Mouse (Mus musculus) testis, postnatal 10 days (tissue): ENCODE measurements around the gene Foxred2.

Experiments
- DNase-seq: peaks from one replicate; pipeline ENCODE4 v3.0.0; 2021; ENCODE audit warnings: low spot score

The Foxred2 gene

GRCm38 (mm10) chr15:77956404-77956901 lies at the start of gene Foxred2:
Foxred2 (minus strand) TSS chr15:77956722.
- DNase-seq: peak; percentile 91

DNA sequence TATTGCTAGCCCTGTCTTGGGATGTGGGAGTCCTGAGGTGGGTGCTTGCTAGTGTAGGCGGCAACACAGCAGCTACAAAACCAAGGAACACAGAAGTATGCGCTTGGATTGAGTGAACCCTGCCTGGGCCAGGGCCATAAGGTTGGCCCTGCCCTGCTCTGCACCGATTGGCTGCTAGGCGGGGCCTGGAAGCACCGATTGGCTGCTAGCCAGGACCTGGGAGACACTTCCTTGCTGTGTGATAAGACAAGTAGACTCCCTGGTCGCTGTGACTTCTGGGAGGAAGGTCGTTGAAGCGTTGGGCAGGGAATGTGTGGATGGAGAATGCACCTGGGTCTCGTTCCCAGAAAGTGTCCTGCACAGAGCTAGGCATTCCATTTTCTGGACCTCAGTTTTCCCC lies 47.4 kb upstream of the Foxred2 start:
- DNase-seq: no peak

GRCm38 (mm10) chr15:78001400-78001799 lies 44.9 kb upstream of the Foxred2 start:
- DNase-seq: no peak

DNA sequence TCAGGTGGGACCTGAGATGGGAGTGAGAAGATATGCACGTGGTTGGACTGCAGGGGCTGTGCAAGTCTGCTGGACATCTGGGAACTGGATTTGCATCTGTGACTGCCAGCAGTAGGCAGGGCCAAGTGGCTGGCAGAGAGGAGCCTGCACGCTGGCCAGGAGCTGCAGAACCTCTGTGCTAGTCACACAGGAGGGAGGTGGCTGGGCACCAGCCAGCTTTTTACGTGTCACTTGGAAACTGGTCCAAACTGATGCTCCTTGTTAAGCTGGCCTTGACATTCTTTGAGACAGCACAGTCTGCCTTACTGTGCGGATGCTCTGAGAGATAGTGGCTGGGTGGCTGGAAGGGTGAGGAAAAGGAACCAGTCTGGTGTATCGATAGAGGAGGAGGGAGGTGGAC lies 32.0 kb upstream of the Foxred2 start:
- no peak for DNase-seq

- no peak for DNase-seq
These were observed 26.9 kb upstream of the Foxred2 start for GRCm38 (mm10) chr15:77983391-77983790.

DNA sequence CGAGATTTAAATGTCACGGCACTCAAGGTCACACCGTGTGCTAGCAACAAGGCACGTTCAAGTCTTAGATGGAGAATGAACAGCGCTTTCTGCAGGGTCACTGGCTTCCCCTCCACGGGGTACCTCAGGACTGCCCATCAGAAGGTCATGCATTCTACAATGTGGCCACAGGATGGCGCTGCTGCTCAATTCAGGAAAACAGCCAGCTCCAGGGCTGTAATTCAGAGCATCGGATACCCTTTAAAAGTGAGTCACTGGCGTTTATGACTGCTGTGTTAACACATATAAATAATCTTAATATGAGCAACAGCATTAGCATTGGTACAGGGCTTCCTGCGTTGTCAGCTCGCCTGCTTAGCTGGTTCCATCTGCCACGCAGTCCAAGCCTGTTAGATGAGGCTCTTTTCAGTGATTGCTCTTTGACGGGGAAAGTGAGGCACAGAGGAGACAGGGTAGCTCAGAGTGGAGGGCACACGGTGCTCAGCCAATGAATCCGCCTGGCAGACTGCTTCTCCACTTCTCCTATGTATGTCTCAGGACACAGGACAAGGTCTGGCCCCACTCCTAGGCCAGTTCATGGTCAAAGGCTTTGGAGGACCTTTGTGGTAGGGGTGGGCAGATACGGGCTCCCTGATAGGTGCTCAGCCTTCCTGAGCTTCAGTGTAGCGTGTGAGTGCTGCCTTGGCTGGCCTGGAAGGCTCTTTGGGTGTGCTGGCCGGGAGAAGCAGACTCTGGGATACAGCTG lies 25.8 kb upstream of the Foxred2 start:
- peak; percentile 83 for DNase-seq

DNA sequence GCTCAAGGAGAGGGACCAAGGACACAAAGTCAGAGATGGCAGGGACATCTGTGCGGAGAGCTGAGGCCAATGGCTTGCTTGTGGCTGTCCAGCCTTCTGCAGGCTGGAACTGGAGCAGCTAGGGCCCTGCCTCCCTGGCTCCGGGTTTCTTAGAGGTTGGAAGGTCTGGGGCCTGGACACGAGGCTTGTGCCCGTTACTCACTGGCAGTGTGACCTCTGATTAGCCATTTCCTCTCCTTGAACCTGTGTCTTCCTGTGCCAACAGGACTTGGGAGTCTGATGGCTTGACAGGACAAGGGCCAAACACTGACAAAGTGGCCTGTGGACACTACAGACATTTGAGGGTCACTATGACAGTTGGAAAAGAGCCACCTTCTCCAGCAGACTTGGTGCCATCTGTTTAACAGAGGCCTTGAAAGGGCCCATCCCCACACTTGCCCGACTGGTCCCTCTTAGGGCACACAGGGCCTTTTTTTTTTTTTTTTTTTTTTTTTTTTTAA lies 24.7 kb upstream of the Foxred2 start:
- DNase-seq: no peak

GRCm38 (mm10) chr15:77979427-77979865 lies 22.9 kb upstream of the Foxred2 start:
- no peak for DNase-seq

DNA sequence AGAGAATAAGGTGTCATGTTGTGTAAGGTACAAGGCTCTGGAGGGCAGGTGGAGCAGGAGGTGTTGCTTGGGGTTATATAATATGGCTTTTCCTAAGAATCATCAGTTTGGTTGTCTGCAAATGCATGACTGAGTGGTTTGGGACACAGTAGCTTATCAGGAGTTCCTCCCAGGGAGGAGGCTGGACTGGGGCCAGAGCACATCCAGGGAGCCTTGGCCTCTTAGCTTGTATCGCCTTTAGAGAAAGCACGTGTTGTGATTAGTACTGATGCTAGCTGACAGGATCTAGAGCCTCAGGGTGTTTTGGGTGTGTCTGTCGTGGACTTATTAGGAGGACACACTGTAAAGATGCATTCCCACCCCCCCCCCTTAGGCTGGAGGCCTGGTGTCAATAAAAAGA lies 21.1 kb upstream of the Foxred2 start:
- peak; percentile 60 for DNase-seq

DNA sequence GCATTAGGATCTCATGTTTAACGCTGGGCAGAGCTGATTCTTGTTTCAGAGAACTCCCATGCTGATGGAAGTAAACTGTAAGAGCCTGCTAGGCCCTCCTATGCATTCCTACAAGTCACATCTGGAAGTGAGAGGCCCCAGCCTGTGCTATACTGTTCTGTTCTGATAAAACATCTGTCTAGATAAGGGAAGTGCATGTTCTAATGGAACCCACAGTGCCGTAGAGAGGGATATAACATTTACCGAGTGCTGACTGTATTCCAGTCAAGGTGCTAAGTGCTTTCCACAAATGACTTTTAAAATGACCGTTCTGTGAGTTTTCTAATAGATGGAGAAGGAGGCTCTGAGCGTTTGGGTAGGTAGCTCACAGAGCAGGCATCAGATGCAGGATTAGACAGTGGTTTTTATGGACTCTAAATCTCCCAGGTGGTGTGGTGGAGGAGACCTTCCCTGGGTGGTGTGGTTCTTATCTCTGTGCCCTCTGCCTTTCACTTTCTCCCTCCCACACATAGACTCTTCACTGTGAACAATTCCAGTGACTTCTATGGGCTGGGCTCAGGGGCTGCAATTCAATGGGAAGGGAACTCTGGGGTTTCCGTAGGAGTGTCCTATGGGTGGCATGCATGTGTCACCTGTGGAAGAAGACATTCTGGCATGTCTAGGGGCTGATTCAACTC lies 17.8 kb upstream of the Foxred2 start:
- no peak for DNase-seq

GRCm38 (mm10) chr15:77970470-77971292 lies 14.2 kb upstream of the Foxred2 start, which contains the start of gene Eif3d:
Eif3d (minus strand) TSS chr15:77970813.
- peak; percentile 99 for DNase-seq

DNA sequence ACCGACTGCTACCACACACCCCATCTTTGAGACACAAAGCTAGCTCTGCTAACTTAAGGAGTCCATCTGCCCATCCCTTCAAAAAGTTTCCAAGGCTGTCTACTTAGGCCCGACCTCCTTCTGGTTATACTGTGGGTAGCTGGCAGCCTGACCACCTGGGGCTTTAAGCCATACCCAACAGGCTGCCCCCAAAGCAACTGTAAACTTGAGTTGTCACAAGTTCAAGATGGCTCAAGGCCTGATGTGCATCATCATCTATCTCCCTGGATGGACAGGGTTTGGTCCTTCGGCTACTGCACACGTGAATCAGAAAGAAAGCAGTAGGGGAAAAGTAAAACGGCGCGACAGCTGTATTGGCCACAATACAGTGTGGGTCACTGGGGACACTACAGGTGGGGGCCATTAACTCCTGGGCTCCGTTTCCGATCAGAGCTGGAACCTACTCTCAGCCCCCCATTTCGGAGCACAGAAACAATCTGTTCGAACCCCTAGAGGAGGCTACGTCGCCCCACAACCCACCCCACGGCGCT lies 13.5 kb upstream of the Foxred2 start:
- no peak for DNase-seq

DNA sequence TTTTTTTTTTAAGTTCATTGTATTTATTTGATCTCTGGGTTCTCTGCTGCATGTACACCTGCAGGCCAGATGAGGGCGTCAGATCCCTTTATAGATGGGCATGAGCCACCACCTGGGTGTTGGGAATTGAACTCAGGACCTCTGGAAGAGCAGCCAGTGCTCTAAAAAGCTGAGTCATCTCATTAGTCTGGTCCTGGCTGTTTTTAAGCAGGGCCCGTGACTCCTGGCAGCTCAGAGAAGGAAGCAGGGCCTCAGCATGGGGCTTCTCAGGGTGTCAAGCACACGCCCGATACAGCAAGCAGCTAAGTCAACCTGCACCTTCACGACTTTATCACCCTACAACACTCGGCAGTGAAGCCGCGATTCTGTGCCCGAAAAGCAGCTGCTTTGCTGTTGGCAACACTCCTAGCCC lies 8.6 kb upstream of the Foxred2 start:
- no peak for DNase-seq

DNA sequence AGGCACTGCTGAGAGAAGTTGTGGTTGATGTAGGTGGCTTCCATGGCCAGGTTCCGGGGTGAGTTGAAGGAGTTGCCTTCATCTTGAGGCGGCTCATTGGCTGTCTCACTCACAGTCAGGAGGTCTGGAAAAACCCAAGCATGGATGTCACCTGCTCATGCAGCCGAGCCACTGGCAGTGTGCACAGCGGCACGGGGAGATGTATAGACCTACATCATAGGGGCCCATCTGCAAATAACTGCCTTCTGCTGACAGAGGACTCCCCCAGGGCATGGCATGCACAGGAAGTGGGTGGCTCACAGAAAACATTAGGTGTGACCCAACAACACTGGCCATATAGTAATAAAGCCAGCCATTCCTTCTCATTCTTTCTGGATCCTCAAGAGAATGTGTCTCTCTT lies 5.9 kb upstream of the Foxred2 start:
- no peak for DNase-seq

DNA sequence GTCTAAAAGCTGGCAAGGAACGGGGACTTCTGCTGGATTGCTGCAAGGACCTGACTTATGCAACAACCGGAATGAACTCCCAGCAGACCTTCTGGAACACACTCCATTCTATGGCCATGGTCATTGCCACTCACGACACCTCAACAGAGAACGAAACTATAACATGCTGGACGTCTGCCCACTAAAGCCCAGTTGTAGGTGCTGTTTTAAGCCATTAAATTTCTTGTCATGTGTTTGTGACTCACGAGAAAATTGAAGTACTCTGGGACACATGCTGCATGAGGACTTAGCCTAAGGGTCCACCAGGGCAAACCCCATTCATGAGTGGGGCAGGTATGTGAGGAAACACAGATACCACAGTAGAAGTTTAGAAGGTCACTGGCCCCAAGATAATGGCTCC lies 4.2 kb upstream of the Foxred2 start:
- no peak for DNase-seq

GRCm38 (mm10) chr15:77958071-77958470 lies 1.5 kb upstream of the Foxred2 start:
- no peak for DNase-seq

DNA sequence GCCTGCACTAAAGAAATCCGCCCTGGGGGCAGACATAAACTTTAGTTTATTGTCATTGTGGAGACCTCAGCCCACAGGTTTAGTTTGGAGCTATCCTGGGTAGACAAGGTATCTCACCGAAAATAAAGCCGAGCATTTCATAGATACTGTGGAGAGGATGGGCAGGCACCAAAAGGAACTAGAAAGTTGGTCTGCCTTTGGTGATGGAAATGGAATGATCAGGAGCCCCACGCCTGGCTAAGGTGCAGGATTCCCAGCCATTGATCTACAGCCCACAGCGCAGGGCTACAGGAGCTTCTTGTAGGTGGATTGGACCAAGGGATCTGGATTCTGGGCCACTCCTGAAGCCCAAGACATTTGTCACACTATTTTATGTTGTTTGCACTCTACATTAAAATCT lies 1.1 kb upstream of the Foxred2 start:
- no peak for DNase-seq

GRCm38 (mm10) chr15:77955440-77956403 lies 800 bp downstream of the Foxred2 start:
- peak; percentile 51 for DNase-seq

- DNase-seq: no peak
These were observed 2.2 kb downstream of the Foxred2 start for GRCm38 (mm10) chr15:77954362-77954761.

DNA sequence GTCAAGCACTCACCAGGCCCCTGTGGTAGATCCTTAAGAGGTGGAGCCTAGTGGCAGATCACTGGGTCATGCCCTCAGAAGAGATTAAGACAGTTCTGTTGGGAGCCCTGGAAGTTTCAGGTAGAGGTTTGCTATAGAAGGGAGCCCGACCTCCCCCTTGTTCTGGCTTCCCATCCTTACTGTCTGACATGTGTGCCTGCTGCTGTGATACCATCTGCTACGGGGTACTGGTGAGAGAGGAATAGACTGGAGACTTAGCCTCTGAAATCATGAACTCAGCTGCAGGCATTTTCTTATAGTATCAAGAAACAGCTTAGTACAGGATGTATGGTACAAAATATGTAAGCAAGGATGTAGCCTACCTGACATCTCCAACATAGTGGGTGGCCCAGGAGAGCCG lies 3.6 kb downstream of the Foxred2 start:
- DNase-seq: no peak

DNA sequence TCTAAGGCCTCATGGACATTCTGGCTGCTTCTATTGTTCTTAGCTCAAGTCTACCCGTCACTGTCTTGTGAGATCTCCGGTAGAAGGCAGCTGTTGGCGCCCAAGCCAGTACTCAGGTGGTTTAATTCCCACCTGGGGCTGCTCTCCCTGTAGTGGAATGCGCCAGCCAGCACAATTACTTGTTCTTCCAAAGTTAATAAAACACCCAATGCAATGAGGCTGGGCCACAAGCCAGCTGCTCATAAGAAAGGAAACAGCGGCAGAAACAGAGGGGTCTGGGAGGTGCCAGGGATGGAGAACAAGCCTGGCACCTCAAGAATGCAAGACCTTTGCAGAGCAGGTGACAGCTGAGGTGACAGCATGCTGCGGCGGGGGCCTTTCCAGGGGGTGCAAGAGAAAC lies 7.5 kb downstream of the Foxred2 start:
- DNase-seq: no peak
